Mouse (Mus musculus): ENCODE data around the gene Mill2. TPM values are rescaled to one million over a fixed set of nuclear protein-coding genes. Genes with fewer than 3 reads are reported as not detected.
"Not testable (repeated sequence)": the region's sequence is repeated elsewhere in the genome, so short reads cannot be mapped to it uniquely, and the experiment has no call there.

Mill2 gene
- polyA plus RNA-seq, 1 experiment from 2014 or later: 7.3 TPM

DNA sequence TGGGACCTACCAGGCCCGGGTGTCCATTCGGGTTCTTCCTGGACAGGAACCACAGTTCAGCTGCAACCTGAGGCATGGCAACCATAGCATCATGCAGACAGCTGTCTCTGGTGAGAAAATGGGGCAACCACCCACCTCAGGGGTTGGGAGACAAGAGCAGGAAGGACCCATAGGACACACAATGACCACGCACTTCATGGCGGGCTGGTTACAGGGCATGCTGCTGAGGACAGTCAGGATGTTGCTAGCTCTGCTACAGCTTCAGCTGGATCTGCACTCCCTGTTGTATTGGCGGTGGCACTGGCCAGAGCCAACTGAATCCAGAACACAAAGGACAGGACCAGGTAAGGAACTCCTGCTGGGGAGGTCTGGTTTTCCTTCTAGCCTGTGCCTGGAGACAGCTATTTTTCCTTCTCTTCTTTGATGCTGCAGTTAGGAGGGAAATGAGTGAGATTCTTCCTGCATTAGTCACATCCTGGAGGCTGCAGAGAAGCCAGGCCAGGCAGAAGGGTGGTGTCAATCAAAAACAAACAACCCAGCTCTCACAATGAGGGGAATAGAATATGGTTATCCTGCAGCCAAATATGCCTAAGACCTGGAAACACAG lies 18.6 kb downstream of the Mill2 start:
- H3K27ac ChIP-seq: no peak overlapping the region
- WGBS (ENCODE audit: missing documents): 86% methylated on average over 4 of the region's 5 CpGs

DNA sequence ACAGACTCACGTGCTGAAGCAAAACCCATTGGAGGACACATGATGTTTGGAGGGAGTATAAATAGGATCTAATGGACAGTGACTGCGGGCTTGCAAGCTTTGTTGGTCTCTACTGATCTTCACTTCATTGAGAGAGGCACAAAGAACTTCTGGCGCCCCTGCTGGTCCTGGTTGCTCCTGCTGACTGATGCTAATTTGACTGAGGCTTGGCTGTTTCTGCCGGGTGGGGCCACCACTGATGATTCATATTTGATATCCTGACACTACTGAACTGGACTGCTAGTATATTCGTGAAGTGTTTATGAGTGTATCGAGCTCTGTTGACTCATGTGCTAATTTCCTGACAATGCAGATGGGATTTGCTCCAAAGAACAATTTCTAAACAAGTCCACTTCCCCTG lies 23.0 kb downstream of the Mill2 start:
- Histone ChIP-seq H3K27ac (no peak overlapping the region), H3K36me3 (ENCODE audit: inconsistent target) (no peaks in the 10 kb centered on the region), H3K79me2 (ENCODE audit: inconsistent target) (no peaks in the 10 kb centered on the region), H3K4me3 (ENCODE audit: inconsistent target) (no peak overlapping the region)
- 93% methylated on average over 5 of the region's 6 CpGs for WGBS (ENCODE audit: missing documents)

More for the DNA sequence above, 18.6 kb downstream of the Mill2 start:
- Histone ChIP-seq H3K79me2 (ENCODE audit: inconsistent target) (no peaks in the 10 kb centered on the region), H3K36me3 (ENCODE audit: inconsistent target) (no peaks in the 10 kb centered on the region), H3K4me3 (ENCODE audit: inconsistent target) (no peak overlapping the region)

DNA sequence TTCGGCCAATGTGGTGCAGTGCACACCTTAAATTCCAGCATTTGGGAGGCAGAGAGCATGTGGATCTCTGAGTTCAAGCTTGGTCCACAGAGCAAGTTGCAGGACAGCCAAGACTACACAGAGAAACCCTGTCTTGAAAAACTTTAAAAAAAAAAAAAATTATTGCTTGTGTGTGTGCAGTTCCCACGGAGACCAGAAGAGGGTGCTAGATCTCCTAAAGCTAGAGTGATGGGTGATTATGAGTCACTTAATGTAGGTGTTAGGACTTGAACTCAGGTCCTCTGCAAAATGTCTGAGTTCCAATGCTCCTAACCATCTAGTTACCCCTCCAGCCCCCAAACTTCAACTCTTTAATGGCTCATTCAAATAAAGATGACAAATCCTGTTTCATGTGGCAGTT lies 28.7 kb downstream of the Mill2 start:
- no peak overlapping the region for H3K4me3 ChIP-seq (ENCODE audit: inconsistent target)
- 86% methylated on average over 2 of the region's 2 CpGs for WGBS (ENCODE audit: missing documents)
- no peaks in the 10 kb centered on the region for H3K79me2 ChIP-seq (ENCODE audit: inconsistent target)
- H3K27ac ChIP-seq: no peak overlapping the region
- no peaks in the 10 kb centered on the region for H3K36me3 ChIP-seq (ENCODE audit: inconsistent target)

DNA sequence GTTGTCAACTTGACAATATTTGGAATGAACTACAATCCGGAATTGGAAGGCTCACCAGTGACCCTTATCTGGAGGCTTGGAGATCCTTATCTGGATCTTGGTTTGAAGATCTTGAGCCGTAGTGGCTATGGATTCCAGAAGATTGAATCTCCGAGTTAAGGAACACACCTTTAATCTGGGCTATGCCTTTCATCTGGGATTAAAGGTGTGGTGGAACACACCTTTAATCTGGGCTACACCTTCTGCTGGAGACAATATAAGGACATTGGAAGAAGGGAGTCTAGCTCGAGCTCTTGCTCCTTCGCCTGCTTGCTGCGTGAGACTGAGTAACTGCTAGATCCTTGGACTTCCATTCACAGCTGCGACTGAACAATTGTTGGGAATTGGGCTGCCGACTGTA lies 31.3 kb downstream of the Mill2 start, which contains the start of gene Pglyrp1:
Gene Pglyrp1 (plus strand): TSS at position 301 of the 400 bp plus-strand sequence.
- H3K36me3 ChIP-seq (ENCODE audit: inconsistent target); H3K79me2 ChIP-seq (ENCODE audit: inconsistent target); H3K4me3 ChIP-seq (ENCODE audit: inconsistent target); H3K27ac ChIP-seq: not testable (repeated sequence)
- WGBS (ENCODE audit: missing documents): no CpG with 5 or more reads among the region's 8 CpGs

DNA sequence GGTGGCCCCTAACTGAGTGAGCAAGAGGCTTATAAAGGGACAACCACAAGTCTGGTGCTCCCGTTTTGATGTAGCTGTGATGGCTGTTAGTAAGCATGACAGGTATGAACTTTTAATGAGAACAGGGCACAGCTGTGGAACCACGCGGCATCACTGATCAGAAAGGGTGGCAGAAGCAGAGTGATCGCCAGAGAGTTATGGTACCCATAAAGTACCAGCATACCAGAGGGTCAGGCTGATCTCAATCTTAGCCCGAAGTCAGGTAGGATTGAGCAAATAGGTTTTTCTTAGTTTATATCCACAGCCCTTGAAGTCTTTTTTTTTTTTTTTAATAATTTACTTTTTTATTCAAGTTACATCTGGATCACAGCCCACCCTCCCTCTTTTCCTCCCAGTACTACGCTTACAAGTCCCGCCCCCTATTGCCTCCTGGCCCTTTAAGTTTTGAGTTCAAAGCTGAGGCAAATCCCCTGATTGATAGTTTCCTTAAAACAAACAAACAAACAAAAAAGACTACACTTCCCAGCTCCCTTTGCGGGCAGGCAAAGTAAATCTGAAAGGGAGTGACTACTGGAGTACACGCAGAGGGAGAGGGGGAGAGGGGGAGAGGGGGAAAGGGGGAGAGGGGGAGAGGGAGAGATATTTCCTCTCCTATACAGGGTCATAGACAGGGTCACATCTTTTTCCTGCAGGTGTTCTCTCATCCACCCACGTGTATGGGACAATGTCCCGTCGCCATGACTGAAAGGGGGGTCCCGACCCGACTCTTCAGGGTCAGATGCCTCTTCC lies 32.4 kb downstream of the Mill2 start:
- Histone ChIP-seq H3K79me2 (ENCODE audit: inconsistent target) (no peaks in the 10 kb centered on the region), H3K36me3 (ENCODE audit: inconsistent target) (no peaks in the 10 kb centered on the region), H3K4me3 (ENCODE audit: inconsistent target) (no peak overlapping the region), H3K27ac (no peak overlapping the region)
- WGBS (ENCODE audit: missing documents): 29% methylated on average over 14 of the region's 14 CpGs

DNA sequence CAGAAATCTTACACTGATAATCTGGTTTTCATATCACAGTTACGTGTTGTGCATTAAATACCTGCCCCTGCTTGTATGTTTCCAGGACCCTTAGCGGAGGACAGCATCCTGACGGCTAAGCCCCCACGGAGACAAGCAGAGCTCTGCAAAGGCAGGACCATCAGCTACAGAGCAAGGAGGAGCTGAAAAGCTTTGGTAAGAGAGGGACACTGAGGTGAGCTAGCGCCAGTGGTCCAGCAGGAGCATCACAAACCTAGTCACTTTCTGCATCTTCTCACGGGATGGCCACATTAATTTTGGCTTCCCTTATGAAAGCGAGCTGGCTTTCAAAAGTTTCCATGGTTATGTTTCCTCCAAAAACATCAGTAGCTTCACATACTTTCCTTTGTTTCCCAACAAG lies 33.0 kb downstream of the Mill2 start:
- 9% methylated on average over 7 of the region's 7 CpGs for WGBS (ENCODE audit: missing documents)
- H3K4me3 ChIP-seq (ENCODE audit: inconsistent target): no peak overlapping the region
- no peak overlapping the region for H3K27ac ChIP-seq
- no peaks in the 10 kb centered on the region for H3K79me2 ChIP-seq (ENCODE audit: inconsistent target)
- H3K36me3 ChIP-seq (ENCODE audit: inconsistent target): no peaks in the 10 kb centered on the region

DNA sequence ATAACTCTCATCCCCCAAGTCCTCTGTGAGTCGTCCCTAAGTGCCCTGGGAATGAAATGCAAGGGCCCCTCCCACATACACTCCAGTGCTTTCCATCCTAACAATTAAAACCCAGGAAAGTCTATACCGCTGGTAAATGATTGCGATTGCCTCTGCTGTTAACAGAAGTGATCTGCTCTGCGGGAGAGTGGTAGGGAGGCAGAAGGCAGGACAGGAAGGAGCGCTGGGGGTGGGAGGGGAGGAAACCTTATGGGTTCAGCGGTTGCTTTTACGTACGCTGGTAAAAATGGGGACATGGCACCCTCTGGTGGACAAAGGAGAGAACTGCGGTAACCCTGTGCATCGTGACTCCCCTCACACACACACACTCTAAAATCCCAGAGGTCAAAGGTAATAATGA lies 33.5 kb downstream of the Mill2 start:
- under 1% methylated on average over 10 of the region's 10 CpGs for WGBS (ENCODE audit: missing documents)
- H3K36me3 ChIP-seq (ENCODE audit: inconsistent target): no peaks in the 10 kb centered on the region
- no peak overlapping the region for H3K4me3 ChIP-seq (ENCODE audit: inconsistent target)
- H3K79me2 ChIP-seq (ENCODE audit: inconsistent target): no peaks in the 10 kb centered on the region
- no peak overlapping the region for H3K27ac ChIP-seq

DNA sequence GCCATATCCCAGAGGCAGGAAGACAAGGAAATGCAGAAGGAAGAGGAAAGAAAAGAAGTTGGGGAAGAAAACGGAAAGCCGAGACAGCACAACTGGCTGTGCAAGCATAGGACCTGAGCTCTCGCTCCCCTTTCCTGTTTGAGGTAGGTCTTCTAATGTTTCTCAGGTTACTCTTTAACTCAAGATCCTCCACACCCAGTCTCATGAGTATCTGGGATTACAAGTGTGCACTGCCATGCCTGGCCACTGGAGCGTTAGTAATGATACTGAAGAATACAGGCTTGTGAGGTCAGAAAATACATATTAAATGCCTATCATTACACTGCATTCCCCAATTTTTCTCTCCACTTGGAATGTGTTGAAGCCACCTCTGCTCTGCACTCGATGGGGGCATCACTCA lies 35.6 kb downstream of the Mill2 start:
- Histone ChIP-seq H3K4me3 (ENCODE audit: inconsistent target) (no peak overlapping the region), H3K27ac (no peak overlapping the region), H3K79me2 (ENCODE audit: inconsistent target) (no peaks in the 10 kb centered on the region), H3K36me3 (ENCODE audit: inconsistent target) (no peaks in the 10 kb centered on the region)
- 82% methylated on average over 4 of the region's 5 CpGs for WGBS (ENCODE audit: missing documents)

DNA sequence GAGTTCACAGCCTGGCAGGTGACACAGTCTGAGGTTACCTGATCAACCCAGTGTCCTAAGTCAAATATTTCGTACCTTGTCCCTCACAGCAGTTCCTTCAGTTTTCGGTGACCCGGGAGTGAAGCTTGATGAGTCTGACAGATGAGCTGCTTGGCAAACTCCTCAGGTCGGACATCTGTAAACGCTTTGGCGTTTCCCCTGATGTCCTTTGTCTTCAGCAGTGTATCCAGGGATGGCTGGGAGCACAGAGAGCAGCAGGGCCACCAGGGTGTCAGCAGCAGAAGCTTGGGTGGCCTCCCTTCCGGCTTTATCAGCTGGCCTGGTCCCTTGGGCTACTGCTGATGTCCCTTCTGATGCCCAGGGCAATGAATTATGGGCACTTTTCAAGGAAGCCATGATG lies 38.9 kb downstream of the Mill2 start:
- no peak overlapping the region for H3K27ac ChIP-seq
- no peaks in the 10 kb centered on the region for H3K36me3 ChIP-seq (ENCODE audit: inconsistent target)
- no peak overlapping the region for H3K4me3 ChIP-seq (ENCODE audit: inconsistent target)
- WGBS (ENCODE audit: missing documents): 91% methylated on average over 7 of the region's 7 CpGs
- H3K79me2 ChIP-seq (ENCODE audit: inconsistent target): no peaks in the 10 kb centered on the region

DNA sequence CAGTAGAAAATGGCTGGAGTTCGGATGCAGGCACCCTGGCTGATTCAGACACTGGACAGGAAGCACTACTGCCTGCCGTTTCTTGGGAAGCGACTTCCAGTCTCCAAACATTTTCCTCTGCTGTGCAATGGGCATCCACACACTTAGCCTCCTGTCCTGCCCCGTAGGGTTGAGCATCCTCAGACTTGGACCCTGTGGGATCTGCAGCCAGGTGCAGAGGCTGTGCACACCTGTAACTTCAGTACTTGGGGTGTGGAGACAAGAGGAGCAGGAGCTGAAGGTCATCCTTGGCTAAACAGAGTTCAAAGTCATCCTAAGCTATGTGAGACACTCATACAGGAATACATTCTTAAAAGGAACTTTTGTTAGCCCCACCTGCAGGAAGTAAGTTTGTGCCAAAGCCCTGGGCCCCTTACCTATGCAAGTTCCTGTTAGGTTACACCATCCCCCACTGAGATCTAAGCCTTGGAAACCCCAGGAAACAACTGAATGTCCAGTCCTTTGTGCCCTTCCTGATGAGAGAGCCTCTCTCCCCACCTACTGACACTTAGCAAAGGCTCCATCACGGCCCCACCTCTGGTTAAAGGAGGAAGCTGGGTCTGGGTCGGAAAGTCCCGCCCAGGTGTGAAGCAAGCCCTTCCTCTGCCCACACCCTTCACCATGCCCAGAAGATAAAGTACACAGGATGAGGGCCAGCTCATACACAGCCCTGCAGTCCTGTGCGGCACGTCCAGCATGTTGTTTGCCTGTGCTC lies 44.4 kb downstream of the Mill2 start:
- no peak overlapping the region for H3K27ac ChIP-seq

DNA sequence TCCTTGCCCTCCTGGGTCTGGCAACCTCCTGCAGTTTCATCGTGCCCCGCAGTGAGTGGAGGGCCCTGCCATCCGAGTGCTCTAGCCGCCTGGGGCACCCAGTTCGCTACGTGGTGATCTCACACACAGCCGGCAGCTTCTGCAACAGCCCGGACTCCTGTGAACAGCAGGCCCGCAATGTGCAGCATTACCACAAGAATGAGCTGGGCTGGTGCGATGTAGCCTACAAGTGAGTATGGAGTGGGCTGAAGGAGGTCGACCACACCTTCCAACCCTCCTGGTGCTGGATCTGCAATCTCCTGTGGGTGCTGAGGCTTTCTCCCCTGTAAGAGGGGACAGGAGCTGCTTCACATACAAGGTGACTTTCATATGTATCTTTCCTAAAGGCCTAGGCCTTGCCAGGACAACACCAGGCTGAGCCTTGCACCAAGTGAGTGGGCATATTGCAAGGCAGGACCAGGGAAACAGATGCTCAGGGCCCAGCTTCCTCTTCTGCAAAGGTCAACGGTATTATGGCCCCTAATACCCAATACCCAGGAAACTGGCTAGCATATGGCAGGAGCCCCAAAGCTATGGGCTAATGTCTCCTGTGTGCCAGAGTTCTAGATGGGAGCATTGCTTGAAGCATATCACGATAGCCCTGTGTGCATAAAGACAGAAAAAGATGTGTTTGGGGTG lies 45.1 kb downstream of the Mill2 start:
- H3K79me2 ChIP-seq (ENCODE audit: inconsistent target): no peaks in the 10 kb centered on the region
- no peak overlapping the region for H3K27ac ChIP-seq
- H3K4me3 ChIP-seq (ENCODE audit: inconsistent target): no peak overlapping the region
- WGBS (ENCODE audit: missing documents): 20% methylated on average over 13 of the region's 13 CpGs
- no peaks in the 10 kb centered on the region for H3K36me3 ChIP-seq (ENCODE audit: inconsistent target)

More for the DNA sequence above, 44.4 kb downstream of the Mill2 start:
- Histone ChIP-seq H3K36me3 (ENCODE audit: inconsistent target) (no peaks in the 10 kb centered on the region), H3K79me2 (ENCODE audit: inconsistent target) (no peaks in the 10 kb centered on the region), H3K4me3 (ENCODE audit: inconsistent target) (no peak overlapping the region)
- WGBS (ENCODE audit: missing documents): 45% methylated on average over 9 of the region's 9 CpGs

DNA sequence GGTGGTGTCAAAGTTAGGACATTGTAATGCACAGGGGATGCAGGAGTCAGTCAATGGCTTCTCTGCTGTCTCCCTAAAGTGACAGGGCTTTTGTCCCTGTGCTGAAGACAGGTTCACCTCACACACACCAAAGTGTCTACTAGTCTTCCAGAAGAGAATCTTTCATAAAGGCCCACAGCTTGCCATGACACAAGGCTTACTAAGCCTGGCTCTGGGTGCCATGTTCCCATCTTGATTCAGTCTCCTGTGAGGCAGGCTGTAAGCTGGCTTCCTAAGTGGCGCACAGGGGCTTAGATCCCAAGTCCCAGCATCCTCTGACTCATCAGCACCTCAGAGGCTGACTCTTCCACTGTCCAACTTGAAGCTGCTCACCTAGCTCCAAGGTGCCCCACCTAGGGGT lies 47.2 kb downstream of the Mill2 start:
- Histone ChIP-seq H3K36me3 (ENCODE audit: inconsistent target) (no peaks in the 10 kb centered on the region), H3K79me2 (ENCODE audit: inconsistent target) (no peaks in the 10 kb centered on the region), H3K4me3 (ENCODE audit: inconsistent target) (no peak overlapping the region), H3K27ac (no peak overlapping the region)
- WGBS (ENCODE audit: missing documents): 100% methylated on average over 1 of the region's 1 CpGs

DNA sequence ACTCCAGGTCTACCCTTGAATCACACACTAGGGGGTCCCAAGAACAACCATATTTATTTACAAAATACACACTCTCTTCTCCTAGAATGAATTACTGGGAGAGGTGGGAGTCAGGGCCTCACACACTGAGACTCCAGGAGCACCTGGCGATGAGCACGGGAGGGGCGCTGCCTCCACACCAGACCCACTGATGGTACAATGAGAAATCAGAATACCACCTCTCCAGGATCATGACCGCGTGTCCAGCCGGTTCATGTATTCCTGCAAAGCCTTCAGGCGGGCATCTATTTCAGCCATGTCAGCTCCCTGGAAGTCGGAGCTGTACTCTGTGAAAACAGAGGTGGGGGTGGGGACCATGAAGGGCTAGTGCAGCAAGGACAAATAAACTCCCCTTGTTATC lies 51.1 kb downstream of the Mill2 start:
- 96% methylated on average over 8 of the region's 8 CpGs for WGBS (ENCODE audit: missing documents)
- no peak overlapping the region for H3K4me3 ChIP-seq (ENCODE audit: inconsistent target)
- no peak overlapping the region for H3K27ac ChIP-seq
- H3K79me2 ChIP-seq (ENCODE audit: inconsistent target): no peaks in the 10 kb centered on the region
- no peaks in the 10 kb centered on the region for H3K36me3 ChIP-seq (ENCODE audit: inconsistent target)

DNA sequence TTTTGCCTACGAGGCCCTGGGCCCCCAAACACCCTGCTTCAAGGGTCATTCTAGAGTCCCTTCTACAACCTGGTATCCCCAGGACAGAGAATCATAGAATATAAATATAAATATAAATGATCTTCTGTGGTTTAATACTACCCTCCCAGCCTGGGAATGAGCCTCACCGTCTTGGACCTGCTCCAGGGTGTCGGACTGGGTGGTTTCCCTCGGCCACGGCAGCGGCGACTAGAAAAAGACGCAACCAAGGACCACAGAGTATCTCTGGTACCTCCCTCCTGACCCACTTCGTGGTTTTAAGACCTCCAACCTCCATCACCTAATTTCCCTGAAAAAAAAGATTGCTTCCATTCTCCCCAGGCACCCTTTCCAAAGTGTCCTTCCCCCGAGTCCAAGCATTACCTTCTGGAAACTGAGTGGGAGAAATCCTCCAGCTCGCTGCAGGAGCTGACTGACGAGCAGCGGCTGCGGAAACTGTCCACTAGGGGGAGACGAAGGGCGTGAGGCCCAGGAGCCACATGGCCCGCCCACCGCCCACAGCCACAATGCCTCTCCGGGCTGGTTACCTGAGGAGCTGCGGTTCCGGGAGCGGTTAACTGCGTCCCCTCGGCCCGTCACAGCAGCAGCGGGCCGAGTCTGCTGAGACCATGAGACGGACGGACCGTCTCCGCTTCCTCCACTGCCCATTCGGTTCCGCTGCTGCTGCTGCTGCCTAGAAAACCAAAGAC lies 52.3 kb downstream of the Mill2 start:
- no peak overlapping the region for H3K27ac ChIP-seq
- H3K79me2 ChIP-seq (ENCODE audit: inconsistent target): no peaks in the 10 kb centered on the region
- 20% methylated on average over 33 of the region's 33 CpGs for WGBS (ENCODE audit: missing documents)
- H3K36me3 ChIP-seq (ENCODE audit: inconsistent target): no peaks in the 10 kb centered on the region
- H3K4me3 ChIP-seq (ENCODE audit: inconsistent target): no peak overlapping the region

Data from macrophage (primary cell).